Mouse (Mus musculus): ENCODE measurements at regions not wholly inside any gene's neighbourhood (a gene's known extent, or its start where the extent isn't known, plus 50 kb on each side); places are given as distances from the start of the nearest gene placed in this dataset.

GRCm38 (mm10) chr15:63006471-63007228 is 838.3 kb downstream of the Gsdmc2 start:
- DNase-seq (ENCODE audit: low spot score in 2 of 2), result no peak

- no peak for DNase-seq (ENCODE audit: low spot score in 2 of 2)
These were observed 850.3 kb downstream of the Gsdmc2 start for GRCm38 (mm10) chr15:62994691-62995090.

GRCm38 (mm10) chr15:62986871-62987270 is 858.1 kb downstream of the Gsdmc2 start:
- no peak for DNase-seq (ENCODE audit: low spot score in 2 of 2)

- DNase-seq (ENCODE audit: low spot score in 2 of 2), result no peak
These were observed 858.8 kb downstream of the Gsdmc2 start for GRCm38 (mm10) chr15:62986147-62986546.

GRCm38 (mm10) chr15:62970566-62970965 is 874.4 kb downstream of the Gsdmc2 start:
- DNase-seq (ENCODE audit: low spot score in 2 of 2), result no peak

- no peak for DNase-seq (ENCODE audit: low spot score in 2 of 2)
These were observed 882.3 kb downstream of the Gsdmc2 start for GRCm38 (mm10) chr15:62962681-62963080.

GRCm38 (mm10) chr15:62960623-62961022 is 884.4 kb downstream of the Gsdmc2 start:
- no peak for DNase-seq (ENCODE audit: low spot score in 2 of 2)

- no peak for DNase-seq (ENCODE audit: low spot score in 2 of 2)
These were observed 886.3 kb downstream of the Gsdmc2 start for GRCm38 (mm10) chr15:62958506-62959330.

GRCm38 (mm10) chr15:62954889-62955288 is 890.1 kb downstream of the Gsdmc2 start:
- DNase-seq (ENCODE audit: low spot score in 2 of 2), result no peak

GRCm38 (mm10) chr15:62954322-62954820 is 890.6 kb downstream of the Gsdmc2 start:
- DNase-seq (ENCODE audit: low spot score in 2 of 2), result no peak

- no peak for DNase-seq (ENCODE audit: low spot score in 2 of 2)
These were observed 891.6 kb downstream of the Gsdmc2 start for GRCm38 (mm10) chr15:62953215-62953941.

- no peak for DNase-seq (ENCODE audit: low spot score in 2 of 2)
These were observed 892.3 kb downstream of the Gsdmc2 start for GRCm38 (mm10) chr15:62952487-62953214.

GRCm38 (mm10) chr15:62939416-62939815 is 905.6 kb downstream of the Gsdmc2 start:
- no peak for DNase-seq (ENCODE audit: low spot score in 2 of 2)

GRCm38 (mm10) chr15:62937756-62938155 is 907.2 kb downstream of the Gsdmc2 start:
- DNase-seq (ENCODE audit: low spot score in 2 of 2), result no peak

GRCm38 (mm10) chr15:62934522-62935189 is 910.3 kb downstream of the Gsdmc2 start:
- no peak for DNase-seq (ENCODE audit: low spot score in 2 of 2)

GRCm38 (mm10) chr15:62920520-62920919 is 924.5 kb downstream of the Gsdmc2 start:
- DNase-seq (ENCODE audit: low spot score in 2 of 2), result no peak

GRCm38 (mm10) chr15:62919264-62919663 is 925.7 kb downstream of the Gsdmc2 start:
- no peak for DNase-seq (ENCODE audit: low spot score in 2 of 2)

- no peak for DNase-seq (ENCODE audit: low spot score in 2 of 2)
These were observed 936.6 kb downstream of the Gsdmc2 start for GRCm38 (mm10) chr15:62908379-62908778.

- no peak for DNase-seq (ENCODE audit: low spot score in 2 of 2)
These were observed 937.8 kb downstream of the Gsdmc2 start for GRCm38 (mm10) chr15:62907181-62907580.

GRCm38 (mm10) chr15:62903047-62903822 is 941.7 kb downstream of the Gsdmc2 start:
- no peak for DNase-seq (ENCODE audit: low spot score in 2 of 2)
